Mouse (Mus musculus) NIH3T3 (cell line): Measurements from ENCODE around the gene Fbxw4.

Experiments
- DNase-seq: peaks from one replicate; pipeline ENCODE4 v3.0.0-alpha.2; 2012; ENCODE audit warnings: low read depth

Gene Fbxw4

GRCm38 (mm10) chr19:45580235-45580634 lies 79.9 kb downstream of the Fbxw4 start:
- DNase-seq: no peak

- no peak for DNase-seq
These were observed 80.7 kb downstream of the Fbxw4 start for GRCm38 (mm10) chr19:45579416-45579815.

GRCm38 (mm10) chr19:45578976-45579375 lies 81.1 kb downstream of the Fbxw4 start:
- DNase-seq: no peak

GRCm38 (mm10) chr19:45577141-45577750 lies 82.9 kb downstream of the Fbxw4 start:
- no peak for DNase-seq

GRCm38 (mm10) chr19:45575632-45576001 lies 84.5 kb downstream of the Fbxw4 start:
- DNase-seq: no peak

- DNase-seq: no peak
These were observed 85.0 kb downstream of the Fbxw4 start for GRCm38 (mm10) chr19:45574941-45575631.

- peak; percentile 47 for DNase-seq
These were observed 85.7 kb downstream of the Fbxw4 start for GRCm38 (mm10) chr19:45574339-45574898.

- DNase-seq: peak; percentile 85
These were observed 86.2 kb downstream of the Fbxw4 start for GRCm38 (mm10) chr19:45573861-45574267.

GRCm38 (mm10) chr19:45573033-45573432 lies 87.1 kb downstream of the Fbxw4 start:
- no peak for DNase-seq

- no peak for DNase-seq
These were observed 92.7 kb downstream of the Fbxw4 start for GRCm38 (mm10) chr19:45567367-45567766.

- DNase-seq: no peak
These were observed 94.0 kb downstream of the Fbxw4 start for GRCm38 (mm10) chr19:45565925-45566715.

- peak; percentile 92 for DNase-seq
These were observed 99.8 kb downstream of the Fbxw4 start, which contains the start of the genes Poll and Gm17018 for GRCm38 (mm10) chr19:45560153-45560890. Gene Poll (minus strand): TSS chr19:45560531. Gene Gm17018 (plus strand): TSS chr19:45560615.

- DNase-seq: no peak
These were observed 106.0 kb downstream of the Fbxw4 start for GRCm38 (mm10) chr19:45554136-45554535.

GRCm38 (mm10) chr19:45552187-45552586 lies 107.9 kb downstream of the Fbxw4 start:
- DNase-seq: no peak

- DNase-seq: no peak
These were observed 110.2 kb downstream of the Fbxw4 start for GRCm38 (mm10) chr19:45549948-45550347.

- DNase-seq: no peak
These were observed 110.8 kb downstream of the Fbxw4 start for GRCm38 (mm10) chr19:45549128-45549915.

GRCm38 (mm10) chr19:45548196-45548595 lies 111.9 kb downstream of the Fbxw4 start:
- DNase-seq: peak; percentile 70

- peak; percentile 91 for DNase-seq
These were observed 115.2 kb downstream of the Fbxw4 start for GRCm38 (mm10) chr19:45544925-45545321.

GRCm38 (mm10) chr19:45544152-45544924 lies 115.8 kb downstream of the Fbxw4 start:
- peak; percentile 28 for DNase-seq

- no peak for DNase-seq
These were observed 118.1 kb downstream of the Fbxw4 start for GRCm38 (mm10) chr19:45542061-45542460.
